Mouse (Mus musculus): ENCODE results near the gene Creg2. TPM values are rescaled to one million over a fixed set of nuclear protein-coding genes. Genes with fewer than 3 reads are reported as not detected.

Gene Creg2
- polyA plus RNA-seq, 1 experiment from 2014 or later, result 0.22 TPM

- no peak overlapping the region for H3K4me2 ChIP-seq (ENCODE audit: low read depth, low read length)
- no peaks in the 10 kb centered on the region for H3K9me3 ChIP-seq (ENCODE audit: control insufficient read depth, low read length)
- peak; percentile 65 for ATAC-seq
- H3K9ac ChIP-seq (ENCODE audit: low read depth, low read length), result no peak overlapping the region
- no peaks in the 10 kb centered on the region for H3K27me3 ChIP-seq (replicated peaks; ENCODE audit: control insufficient read depth, insufficient read depth, low read length)
- peaks cover 33% of the 10 kb centered on the region for H3K4me1 ChIP-seq (ENCODE audit: control insufficient read depth, insufficient read depth, low read length)
- no peak overlapping the region for H3K4me3 ChIP-seq (ENCODE audit: low read length)
- no peaks in the 10 kb centered on the region for H3K36me3 ChIP-seq (ENCODE audit: control insufficient read depth, insufficient read depth, low read length)
- WGBS, result 56% methylated on average over 7 of the region's 7 CpGs
- no peak overlapping the region for H3K27ac ChIP-seq (ENCODE audit: low read length)
Measured at GRCm38 (mm10) chr1:39573890-39574289, 77.4 kb downstream of the Creg2 start.

- no peak for ATAC-seq
- Histone ChIP-seq H3K27me3 (replicated peaks; ENCODE audit: control insufficient read depth, insufficient read depth, low read length) (no peaks in the 10 kb centered on the region), H3K36me3 (ENCODE audit: control insufficient read depth, insufficient read depth, low read length) (no peaks in the 10 kb centered on the region), H3K27ac (ENCODE audit: low read length) (no peak overlapping the region; the same call in 1 of the 2 replicates), H3K4me2 (ENCODE audit: low read depth, low read length) (no peak overlapping the region), H3K9me3 (ENCODE audit: control insufficient read depth, low read length) (no peaks in the 10 kb centered on the region), H3K4me3 (ENCODE audit: low read length) (no peak overlapping the region), H3K9ac (ENCODE audit: low read depth, low read length) (no peak overlapping the region), H3K4me1 (ENCODE audit: control insufficient read depth, insufficient read depth, low read length) (peaks cover 28% of the 10 kb centered on the region)
- WGBS, result 35% methylated on average over 6 of the region's 6 CpGs
Measured at GRCm38 (mm10) chr1:39571653-39572052, 79.6 kb downstream of the Creg2 start.

Other genes with a start within 250 kb of the Creg2 start
- gene Tbc1d8, start 172.7 kb downstream of the Creg2 start, polyA plus RNA-seq (2015; fragmentation: Nextera tagmentation; extraction: Ambion mirVana), result 7.3 and 7.4 TPM in 2 replicates
- gene Cnot11, start 116.5 kb downstream of the Creg2 start, polyA plus RNA-seq (2015; fragmentation: Nextera tagmentation; extraction: Ambion mirVana), result 12.9 and 13.9 TPM in 2 replicates
- gene Rnf149, start 74.1 kb downstream of the Creg2 start, polyA plus RNA-seq (2015; fragmentation: Nextera tagmentation; extraction: Ambion mirVana), result 13.5 and 26.3 TPM in 2 replicates
- 0.18 TPM in 1 of 2 replicates, not detected in the other for gene Rfx8, start 69.5 kb upstream of the Creg2 start, polyA plus RNA-seq (2015; fragmentation: Nextera tagmentation; extraction: Ambion mirVana)
- not detected in 2 replicates for gene Gm3646, start 153.9 kb upstream of the Creg2 start, polyA plus RNA-seq (2015; fragmentation: Nextera tagmentation; extraction: Ambion mirVana)
- gene Map4k4, start 249.4 kb upstream of the Creg2 start, polyA plus RNA-seq (2015; fragmentation: Nextera tagmentation; extraction: Ambion mirVana), result 10.1 TPM in 2 replicates

All from intestine, embryonic 16.5 days (tissue).